Mouse (Mus musculus): ENCODE measurements around the gene Dclk1. TPM values are rescaled to one million over a fixed set of nuclear protein-coding genes. Genes with fewer than 3 reads are reported as not detected.
"Not testable (repeated sequence)": the region's sequence is repeated elsewhere in the genome, so short reads cannot be mapped to it uniquely, and the experiment has no call there.

Gene Dclk1
- 10 to 100 TPM; 20.5 to 29.9 TPM for total RNA-seq (2021)
- long read RNA-seq, experiment 1, full-length matches to known transcripts = 10 of 12 reads
- long read RNA-seq, experiment 1, partial matches to known transcripts = 0 of 12 reads
- long read RNA-seq, experiment 1, other reads (novel, unspliced or antisense) = 2 of 12 reads
- long read RNA-seq, experiment 2, full-length matches to known transcripts = 5 of 6 reads
- long read RNA-seq, experiment 2, partial matches to known transcripts = 0 of 6 reads
- long read RNA-seq, experiment 2, other reads (novel, unspliced or antisense) = 1 of 6 reads

DNA sequence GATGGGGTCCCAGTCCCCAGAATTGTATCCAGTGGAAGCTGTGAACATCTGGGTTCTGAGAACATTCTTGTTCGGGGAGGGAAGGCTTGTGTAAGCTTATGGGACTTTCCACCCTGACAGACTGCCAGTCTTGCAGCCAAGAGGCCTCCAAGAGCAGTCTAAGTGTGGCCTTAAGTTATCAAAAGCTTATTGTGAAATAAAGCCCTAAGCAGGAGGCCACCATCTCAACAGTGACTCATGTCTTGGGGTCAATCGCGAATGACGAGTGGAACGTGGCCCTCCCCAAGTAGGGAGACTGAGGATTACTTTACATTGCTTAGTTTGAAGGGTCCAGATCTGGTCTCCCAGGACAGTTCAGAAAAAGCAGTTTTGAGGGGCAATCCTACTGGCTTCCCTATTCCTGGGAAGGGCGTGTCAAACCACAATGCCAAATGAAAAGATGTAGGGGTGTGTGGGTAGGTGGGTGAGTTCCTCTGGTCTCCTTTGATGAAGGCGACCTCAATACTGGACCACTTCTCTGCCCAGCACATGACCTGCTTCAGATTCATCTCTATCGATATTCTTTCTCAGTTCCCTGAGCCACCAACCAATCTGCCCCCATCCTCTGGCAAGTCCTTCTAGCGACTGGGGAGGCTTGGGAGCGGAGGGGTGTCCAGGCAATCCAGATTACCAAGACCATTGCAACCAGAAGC, at the start of gene Dclk1:
Gene Dclk1 (plus strand): TSS at position 635 of the 692 bp plus-strand sequence.
- DNase-seq = no peak

DNA sequence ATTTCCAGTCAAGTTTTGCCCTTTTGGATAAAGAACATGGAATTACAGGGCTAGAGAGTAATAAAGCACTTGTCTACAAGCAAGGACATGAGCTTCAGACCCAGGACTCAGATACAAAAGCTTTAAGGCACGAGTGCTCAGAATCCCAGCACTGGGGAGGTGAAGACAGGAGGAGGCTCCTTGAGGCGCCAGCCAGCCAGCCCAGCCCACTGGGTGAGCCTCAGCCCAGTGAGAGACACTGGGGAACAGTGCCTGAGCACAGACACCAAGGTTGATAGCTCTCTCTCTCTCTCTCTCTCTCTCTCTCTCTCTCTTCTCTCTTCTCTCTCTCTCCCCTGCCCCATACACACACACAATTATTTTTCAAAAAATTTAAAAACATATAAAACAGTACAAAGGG, 48.8 kb upstream of the Dclk1 start:
- no peak for DNase-seq

DNA sequence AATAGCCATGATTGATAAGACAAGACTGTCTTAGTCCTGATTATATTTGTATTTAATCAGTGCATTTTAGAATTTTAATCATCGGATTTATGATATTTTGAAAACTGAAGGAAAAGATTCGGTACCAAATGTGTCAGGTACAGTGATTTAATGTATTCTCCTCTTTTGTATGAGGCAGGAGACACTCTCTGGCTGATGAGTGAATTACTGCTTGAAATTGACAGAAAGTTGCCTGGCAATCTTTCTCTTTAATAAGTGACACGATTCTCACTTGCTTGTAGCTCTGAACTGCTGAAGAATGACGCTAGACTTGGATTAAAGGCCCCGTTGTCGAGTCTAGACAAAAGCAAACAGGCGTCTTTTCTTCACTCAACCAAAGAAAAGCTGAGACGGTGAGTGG, 47.4 kb upstream of the Dclk1 start:
- no peak for DNase-seq

DNA sequence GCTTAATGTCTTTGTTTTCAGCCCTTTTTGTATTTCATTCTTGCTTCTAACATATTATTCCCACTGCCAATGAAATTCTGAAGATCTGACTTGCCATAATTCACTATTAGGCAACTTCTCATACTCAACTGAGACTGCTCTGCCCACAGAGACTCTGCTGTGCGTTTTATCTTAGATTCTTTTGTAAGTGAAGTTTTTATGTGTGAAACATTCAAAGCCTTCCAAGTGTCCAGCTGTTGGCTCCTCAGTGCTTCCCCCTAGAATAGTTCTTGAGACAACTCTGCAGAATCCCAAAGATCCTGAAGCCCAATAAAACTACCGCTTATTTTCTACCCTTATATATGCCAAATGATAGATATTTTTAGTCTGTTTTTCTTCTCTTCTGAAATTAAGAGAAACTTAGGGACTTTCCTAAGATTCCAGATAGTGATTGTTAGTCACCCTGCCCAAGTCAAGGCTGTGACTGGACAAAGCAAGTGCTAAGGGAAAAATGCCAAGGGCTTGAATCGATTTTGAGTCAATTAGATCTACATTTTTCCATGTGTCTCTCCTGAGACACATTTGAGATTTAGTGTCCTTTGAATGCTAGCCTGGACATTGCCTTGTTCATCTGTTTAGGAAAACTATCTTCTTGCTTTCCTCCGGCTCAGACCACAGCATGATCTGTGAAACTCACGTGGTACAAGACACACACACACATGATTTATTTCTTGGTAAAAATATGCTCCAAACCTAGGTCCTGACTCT, 46.4 kb upstream of the Dclk1 start:
- no peak for DNase-seq

DNA sequence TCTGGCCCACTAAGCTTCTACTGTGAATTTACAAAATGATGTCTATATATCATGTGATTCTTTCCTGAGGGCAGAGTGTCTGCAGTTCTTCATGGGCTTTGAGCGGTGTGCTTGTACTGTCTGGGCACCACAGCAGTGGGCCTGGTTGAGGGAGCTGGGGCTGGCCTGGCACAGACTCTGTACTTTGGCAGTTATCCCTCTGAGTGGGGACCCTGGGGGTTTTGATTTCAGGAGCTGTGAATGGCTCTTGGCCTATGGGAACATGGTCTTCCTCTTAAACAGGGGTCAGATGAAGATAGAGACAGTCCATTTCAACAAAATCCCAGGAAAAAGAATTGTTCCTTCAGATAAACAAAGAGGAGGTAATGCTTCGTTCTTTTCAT, 45.8 kb upstream of the Dclk1 start:
- no peak for DNase-seq

DNA sequence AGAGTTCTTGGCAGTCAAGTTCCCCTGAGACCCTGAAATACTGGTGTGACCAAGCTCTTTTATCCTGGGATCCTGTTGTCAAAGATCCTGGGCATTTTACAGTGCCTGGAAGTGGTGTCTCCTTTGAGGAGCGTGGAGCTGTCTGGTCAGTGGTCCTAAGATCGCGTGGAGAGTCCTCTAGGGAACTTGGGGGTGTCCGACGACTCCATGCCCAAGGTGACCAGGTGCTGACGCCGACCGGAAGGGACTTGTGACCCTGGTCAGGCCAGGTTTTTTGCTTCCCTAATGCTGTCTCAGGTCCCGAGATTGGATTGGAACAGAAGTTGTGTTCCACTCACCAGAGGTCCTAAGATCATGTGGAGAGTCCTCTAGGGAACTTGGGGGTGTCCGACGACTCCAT, 38.5 kb upstream of the Dclk1 start:
- not testable (repeated sequence) for DNase-seq

DNA sequence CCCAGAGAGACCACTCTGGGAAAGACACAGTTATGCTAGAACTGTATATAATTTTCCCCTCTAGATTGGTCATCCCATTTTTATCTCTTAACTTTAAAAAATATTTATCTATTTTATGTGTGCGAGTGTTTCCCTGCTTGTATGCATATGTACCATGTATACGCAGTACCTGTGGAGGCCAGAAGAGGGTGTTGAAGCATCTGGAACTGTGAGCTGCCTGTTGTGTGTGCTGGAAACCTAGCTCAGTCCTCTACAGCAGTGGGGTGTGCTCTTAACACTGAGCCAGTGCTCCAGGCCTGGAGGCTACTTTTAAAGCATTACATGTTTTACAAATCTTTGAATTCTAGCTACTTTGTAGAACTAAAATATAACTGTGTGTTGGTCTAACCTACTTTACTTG, 35.8 kb upstream of the Dclk1 start:
- no peak for DNase-seq

DNA sequence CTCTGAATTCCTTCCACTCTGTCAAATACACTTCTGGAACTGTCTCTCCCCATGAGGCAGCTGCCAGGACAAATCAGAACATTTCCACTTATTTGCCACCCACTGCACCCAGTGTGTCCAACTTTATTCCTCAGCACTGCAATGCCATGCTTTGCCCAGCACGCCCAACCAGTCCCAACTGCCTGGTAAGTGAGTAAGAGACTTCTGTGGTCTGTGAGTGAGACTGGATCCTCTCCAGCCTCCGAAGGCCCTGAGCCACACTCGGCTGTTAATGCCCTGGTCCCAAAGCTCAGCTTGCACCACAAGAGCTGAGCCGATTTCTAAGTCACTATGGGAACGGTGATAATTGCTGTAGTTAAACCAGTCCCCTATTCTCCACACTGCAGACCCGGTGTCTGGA, 34.5 kb upstream of the Dclk1 start:
- DNase-seq = no peak

DNA sequence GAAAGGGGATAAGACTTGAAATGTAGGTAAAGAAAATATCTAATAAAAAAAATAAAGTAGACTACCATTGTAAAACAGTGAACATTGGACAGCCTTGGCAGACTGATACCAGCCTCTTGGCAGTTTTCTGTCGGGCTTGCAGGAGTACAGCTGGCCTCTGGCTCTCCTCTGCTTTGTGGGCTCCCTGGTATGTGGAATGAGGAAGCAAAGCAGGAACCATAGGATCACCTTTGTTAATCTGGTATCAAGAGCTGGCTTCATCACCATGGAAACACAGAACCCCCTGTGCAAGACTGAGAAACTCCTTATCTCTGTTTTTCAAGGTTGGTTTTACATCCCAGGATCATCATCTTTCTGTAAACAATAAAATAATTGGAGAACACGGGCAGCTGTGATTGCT, 29.9 kb upstream of the Dclk1 start:
- no peak for DNase-seq

DNA sequence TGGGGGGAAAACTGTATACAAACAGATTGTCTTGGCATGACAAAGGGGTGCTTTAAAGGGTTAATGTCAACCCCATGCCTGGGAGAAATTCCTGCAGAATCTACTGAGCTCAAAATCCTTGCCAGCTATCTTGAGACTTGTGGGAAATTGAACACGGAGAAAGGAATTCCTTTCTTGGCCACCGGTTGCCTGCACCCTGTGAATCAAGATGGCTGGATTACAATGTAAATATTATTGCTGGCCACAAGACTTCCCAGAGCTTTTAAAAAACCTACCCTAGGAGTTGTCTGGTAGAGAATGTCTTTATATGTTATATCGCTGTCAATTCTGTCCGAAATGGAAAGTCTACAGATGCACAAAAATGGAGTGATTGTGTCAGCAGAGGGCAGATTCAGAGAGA, 28.4 kb upstream of the Dclk1 start:
- no peak for DNase-seq

DNA sequence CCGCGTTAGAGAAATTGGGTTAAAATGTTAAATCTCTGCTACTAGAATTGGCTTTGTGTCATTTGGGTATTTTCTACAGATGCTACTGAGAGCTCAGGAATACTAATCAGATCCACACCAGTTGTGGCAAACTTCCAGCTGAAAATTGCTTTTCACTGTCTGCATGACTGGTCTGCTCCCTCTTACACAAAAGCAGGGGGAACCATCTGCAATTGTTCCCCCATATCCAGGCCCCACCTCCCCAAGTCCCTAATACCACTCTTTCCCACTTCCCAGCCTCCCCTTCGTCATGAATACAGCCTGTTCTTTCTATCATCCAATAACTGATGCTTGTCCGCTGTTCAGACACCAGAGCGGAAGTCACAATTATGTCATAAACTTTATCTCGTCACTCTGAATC, 27.8 kb upstream of the Dclk1 start:
- DNase-seq = no peak

DNA sequence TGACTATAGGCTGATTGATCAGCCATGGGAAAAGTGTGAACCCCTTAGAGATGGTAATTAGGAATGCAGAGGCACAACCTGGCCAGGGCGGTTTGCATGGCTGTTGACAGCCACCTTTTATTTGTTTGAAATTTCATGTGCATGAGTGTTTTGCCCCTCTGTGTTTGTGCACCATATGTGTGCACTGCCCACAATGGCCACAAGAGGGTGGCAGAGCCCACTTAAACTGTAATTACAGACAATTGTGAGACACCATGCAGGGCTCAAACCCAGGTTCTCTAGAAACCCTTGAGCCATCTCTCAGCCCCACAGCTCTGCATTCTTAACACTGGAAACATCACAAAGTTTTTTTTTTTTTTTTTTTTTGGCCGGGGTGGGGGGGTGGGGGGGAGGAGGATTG, 19.7 kb upstream of the Dclk1 start:
- DNase-seq = no peak

DNA sequence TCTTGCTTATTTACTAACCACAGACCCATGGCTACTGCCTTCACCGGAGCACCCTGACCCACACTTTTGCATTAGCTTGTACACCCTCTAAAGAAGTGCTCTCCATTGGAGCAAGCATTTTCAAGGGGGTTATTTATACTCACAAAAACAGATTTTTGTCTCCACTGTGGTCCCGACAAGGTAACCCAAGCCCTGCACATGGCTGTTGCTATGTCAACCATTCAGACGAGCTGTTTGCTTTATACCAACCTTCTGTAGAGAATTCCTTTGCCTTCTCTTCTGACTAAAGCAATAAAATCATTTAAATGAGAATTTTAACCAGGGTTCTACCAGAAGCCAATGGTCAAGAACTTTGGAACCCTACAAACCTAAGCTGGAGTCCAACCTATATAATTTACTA, 18.3 kb upstream of the Dclk1 start:
- DNase-seq = no peak

DNA sequence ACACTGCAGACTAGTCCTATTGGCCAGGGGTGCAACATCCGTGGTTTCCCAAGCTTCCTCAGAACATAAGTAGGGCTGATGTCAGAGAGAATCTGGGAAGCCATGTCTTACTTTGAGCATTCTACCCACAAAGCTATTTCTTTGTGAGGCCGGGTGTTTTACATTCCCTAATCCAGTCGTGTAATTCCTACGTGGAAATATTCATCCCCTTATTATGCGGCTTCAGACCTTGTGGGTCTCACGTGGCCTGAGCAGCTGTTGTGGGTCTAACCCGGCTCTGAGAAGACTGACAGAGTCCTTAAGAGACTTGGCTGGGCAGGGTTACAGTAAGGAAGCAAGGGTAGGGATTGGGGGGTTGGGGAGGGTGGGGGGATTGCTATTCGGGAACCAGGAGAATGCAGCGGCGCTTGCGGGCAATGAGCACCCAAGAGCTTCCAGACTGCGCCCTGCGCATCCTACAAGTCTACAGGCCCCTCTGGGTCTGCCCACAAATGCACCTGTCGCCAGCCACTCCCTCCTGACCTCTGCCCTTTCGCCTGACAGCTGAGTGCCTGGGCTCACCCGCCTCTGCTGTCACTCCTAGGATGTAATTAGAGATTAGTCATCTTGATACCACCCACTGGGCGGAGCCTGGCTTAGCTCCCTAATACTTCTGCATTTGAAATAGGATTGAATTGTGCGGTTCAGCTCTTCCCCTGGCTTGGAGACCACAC, 15.5 kb upstream of the Dclk1 start:
- peak; percentile 43 for DNase-seq

DNA sequence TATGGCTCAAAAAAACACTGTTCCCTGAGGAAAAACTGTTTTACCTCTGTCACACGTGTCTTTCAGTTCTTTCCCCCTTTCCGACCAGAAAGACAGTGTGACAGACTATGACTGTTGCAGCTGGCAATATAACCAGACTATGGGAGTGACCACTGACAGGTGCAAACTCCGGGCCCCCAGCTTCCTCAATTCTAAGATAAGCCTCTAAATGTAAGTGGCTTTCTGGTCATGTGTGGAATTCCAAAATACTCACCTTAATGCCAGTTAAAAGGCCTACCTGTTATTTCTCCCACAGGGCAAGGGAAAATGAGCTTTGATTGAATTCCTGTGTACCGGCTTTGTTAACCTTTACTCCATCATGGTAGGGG, 15.0 kb upstream of the Dclk1 start:
- no peak for DNase-seq

DNA sequence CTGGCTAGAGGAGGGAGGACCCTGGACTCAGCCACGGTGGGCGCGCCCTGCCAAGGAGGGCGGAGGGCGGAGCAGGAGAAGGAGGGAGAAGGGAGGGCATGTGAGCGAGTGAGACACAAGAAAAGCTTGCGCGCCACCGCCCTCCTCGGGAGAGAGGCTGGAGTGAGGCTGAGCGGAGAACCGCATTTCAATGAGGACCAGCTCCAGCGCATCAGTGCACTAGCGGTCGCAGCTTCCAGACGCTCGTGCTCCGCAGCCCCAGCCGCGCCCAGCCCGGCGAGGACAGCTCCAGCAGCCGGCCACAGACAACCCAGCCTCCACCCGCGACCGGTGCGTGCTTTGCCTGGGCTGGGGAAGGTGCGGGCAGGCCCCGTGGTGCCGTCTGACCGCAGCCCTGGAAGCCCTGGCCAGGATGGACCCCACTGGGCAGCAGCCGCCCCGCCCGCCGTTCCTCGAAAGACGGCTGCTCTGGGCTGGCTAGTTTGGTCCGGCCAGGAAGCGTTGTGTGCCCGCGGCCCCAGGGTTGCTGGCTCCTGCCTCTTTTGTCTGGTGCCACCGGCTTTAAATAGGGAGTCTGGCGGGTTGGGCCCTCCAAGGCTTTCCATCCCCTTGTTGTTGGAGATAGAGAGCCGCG, 375 bp downstream of the Dclk1 start:
- peak; percentile 79 for DNase-seq

DNA sequence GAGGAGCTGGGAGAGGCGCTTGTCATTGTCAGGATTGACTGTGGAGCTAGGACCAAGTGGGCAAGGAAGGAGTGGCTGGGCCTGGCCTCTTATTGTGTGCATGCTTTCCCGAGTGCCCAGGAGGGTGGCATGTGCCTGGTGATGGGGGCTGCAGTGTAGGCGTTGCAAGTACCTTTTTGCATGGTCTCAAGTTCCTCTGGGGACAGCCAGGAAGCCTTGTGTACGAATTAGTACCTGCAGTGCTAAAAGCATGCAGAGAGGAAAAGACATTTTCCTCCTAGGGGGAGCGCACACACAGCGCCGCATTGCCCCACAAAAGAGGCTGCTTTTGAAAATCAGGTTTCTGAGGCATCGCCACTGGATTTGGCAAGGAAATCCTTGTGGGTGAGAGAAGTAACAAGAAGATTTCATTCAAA, 900 bp downstream of the Dclk1 start:
- DNase-seq = no peak

DNA sequence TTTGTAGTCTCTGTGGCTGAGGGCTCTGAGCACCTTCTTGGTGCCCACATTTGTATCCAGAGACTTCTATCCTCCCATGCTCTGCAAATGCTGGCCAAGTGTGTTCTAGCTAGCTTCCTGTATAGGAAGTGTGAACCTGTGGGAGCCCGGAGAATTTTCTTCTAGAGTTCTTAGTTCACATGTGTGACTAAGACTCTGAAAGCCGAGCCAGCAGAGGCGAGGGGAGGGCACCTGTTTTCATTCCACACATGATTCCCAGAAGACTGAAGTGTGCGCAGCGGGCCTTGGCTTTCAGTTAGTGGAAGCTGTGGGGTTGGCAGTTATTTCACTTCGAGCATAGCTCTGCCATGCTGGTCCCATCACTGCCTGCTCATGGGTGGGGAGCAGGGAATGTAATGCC, 1.9 kb downstream of the Dclk1 start:
- DNase-seq = no peak

DNA sequence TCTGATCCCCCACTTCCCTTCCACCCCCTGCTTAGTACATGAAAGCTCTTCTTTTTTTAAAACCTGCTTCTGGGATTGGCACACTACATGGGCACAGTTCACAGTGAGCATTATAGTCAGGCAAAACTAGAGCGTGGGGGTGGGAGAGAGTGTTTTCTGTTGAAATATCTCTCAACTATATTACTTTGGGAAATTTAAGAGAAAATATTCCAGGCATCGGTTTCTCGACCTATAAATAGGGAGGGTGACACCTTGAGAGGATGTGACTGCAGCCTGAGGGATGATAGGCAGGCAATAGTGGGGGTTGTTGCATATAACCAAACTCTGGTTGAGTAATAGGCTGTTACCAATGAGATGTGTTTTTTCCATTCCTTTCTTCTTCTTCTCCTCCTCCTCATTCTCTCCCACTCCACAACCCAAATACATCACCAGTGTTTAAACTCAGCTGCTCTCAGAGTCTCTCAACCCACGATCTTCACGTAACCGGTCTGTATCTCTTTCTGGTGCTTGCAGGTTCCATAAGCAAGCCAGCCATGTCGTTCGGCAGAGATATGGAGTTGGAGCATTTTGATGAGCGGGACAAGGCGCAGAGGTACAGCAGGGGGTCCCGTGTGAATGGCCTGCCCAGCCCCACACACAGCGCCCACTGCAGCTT, 4.6 kb downstream of the Dclk1 start:
- DNase-seq = no peak

DNA sequence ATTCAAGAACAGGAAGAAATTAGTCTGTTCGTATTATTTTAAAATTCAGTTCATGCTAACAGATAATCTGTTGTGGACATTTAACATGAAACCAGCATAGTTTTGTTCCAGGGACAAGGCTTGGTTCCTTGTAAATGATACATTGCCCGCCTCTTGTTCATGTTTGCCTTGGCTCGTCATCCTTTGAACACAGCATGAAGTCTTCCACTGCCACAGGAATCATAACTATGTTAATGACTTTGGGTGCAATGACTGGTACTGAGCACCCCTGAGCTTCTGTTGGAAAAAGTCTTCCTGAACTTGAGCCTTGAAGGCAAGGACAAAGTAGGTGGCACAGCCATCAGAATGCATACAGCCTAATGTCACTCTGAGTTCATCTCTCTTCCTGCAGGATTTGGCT, 5.9 kb downstream of the Dclk1 start:
- no peak for DNase-seq

DNA sequence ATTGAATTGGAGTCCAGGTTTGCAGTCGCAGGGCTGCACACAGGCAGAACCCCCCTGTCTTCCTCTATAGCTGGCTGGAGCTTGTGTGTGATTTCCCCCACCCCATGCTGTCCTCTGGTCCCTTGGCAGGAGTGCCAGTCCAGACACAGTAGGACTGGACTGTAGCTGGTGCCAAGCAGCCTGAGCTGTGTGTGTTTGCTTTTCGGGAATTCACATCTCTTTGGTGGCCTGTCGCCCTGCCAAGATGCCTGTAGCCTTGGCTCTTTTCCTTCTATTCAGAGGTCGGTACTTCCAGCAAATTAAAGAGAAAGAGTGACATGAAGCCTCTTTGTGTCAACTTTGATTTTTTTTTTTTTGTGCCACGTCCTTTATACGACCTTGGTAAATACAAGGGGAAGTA, 6.3 kb downstream of the Dclk1 start:
- no peak for DNase-seq

DNA sequence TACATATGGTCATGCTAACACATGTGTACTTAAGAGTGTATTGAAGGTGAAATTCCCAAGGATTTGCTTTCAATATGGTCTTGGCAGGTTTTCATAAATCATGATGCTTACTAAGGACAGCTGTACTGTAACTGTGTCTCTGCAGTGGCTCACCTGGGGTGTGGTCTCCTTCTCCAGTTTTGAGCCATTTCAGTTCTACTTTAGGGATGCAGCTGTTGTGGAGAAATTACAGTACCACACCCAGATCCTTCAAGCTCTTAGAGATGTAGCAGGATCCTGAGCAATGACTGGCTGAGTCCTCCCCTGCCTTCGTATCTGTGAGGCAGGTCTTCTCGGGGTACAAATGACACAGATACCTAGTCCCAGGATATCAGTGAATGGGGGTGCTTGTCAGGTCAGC, 8.5 kb downstream of the Dclk1 start:
- DNase-seq = no peak

All from gastrocnemius, postnatal 10 days (tissue).